Comparison of ENCODE assay signal across 8 mouse cellular contexts in genomic region chr9:58873541-58874324, GRCm38 (mm10). TPM values are rescaled to one million over a fixed set of nuclear protein-coding genes. Genes with fewer than 3 reads are reported as not detected.
DNase-seq lines count a peak whose midpoint lies in the region; ATAC-seq and TF ChIP-seq lines count a peak whose summit lies in the region.

No protein-coding gene starts in this region.

- ATAC-seq in liver, embryonic 12.5 days: no peak
- no peak for ATAC-seq in hindbrain, embryonic 14.5 days (ENCODE audit: low FRiP score)

- 53% methylated on average over 10 of the region's 10 CpGs for WGBS in liver, adult 2 months
- 27% methylated on average over 10 of the region's 10 CpGs for WGBS in liver, embryonic 12.5 days (ENCODE audit: insufficient replicate concordance)
- WGBS in hindbrain, embryonic 14.5 days: 55% methylated on average over 10 of the region's 10 CpGs

- H3K79me2 ChIP-seq in liver, adult 2 months (ENCODE audit: control insufficient read depth, insufficient read depth, low read length): no peaks in the 10 kb centered on the region

- no peak overlapping the region for H3K9ac ChIP-seq in liver, adult 2 months (ENCODE audit: low read depth, low read length)
- H3K9ac ChIP-seq in liver, embryonic 12.5 days: no peak overlapping the region
- H3K9ac ChIP-seq in hindbrain, embryonic 14.5 days: no peak overlapping the region

- H3K27ac ChIP-seq in liver, adult 2 months (replicated peaks; ENCODE audit: insufficient read depth, low read depth, low read length): no peak overlapping the region
- H3K27ac ChIP-seq in liver, embryonic 12.5 days: no peak overlapping the region
- H3K27ac ChIP-seq in hindbrain, embryonic 14.5 days: no peak overlapping the region

- DNase-seq in liver, adult 2 months (ENCODE audit: extremely low read depth, low read depth, low spot score): peak; percentile 42
- peak; percentile 70 for DNase-seq in adrenal gland, postnatal 10 days
- DNase-seq in embryo, embryonic 11.5 days (ENCODE audit: low read depth, low spot score): peak; percentile 45
- peak; percentile 87 for DNase-seq in hindbrain, embryonic 14.5 days (ENCODE audit: low spot score)
- DNase-seq in left cerebral cortex, postnatal 25 days (ENCODE audit: low spot score in 2 of 2): peak; percentile 69 to 77
- peak; percentile 40 for DNase-seq in neural tube, embryonic 10.5 days (ENCODE audit: extremely low spot score, low spot score)
- DNase-seq in yolk sac, embryonic 10.5 days (ENCODE audit: low spot score): peak; percentile 30

- no peak overlapping the region for H3K4me3 ChIP-seq in liver, adult 2 months (ENCODE audit: insufficient read depth, low read depth, low read length)
- no peak overlapping the region for H3K4me3 ChIP-seq in liver, embryonic 12.5 days
- H3K4me3 ChIP-seq in hindbrain, embryonic 14.5 days (replicated peaks; ENCODE audit: low read length): no peak overlapping the region

- no peaks in the 10 kb centered on the region for H3K27me3 ChIP-seq in liver, adult 2 months (ENCODE audit: control insufficient read depth, insufficient read depth, low read length)
- no peaks in the 10 kb centered on the region for H3K27me3 ChIP-seq in liver, embryonic 12.5 days (replicated peaks)
- H3K27me3 ChIP-seq in hindbrain, embryonic 14.5 days (ENCODE audit: control insufficient read depth, insufficient read depth, low read length): no peaks in the 10 kb centered on the region

- no peaks in the 10 kb centered on the region for H3K4me1 ChIP-seq in liver, adult 2 months (ENCODE audit: control insufficient read depth, insufficient read depth, low read length)
- no peaks in the 10 kb centered on the region for H3K4me1 ChIP-seq in liver, embryonic 12.5 days
- H3K4me1 ChIP-seq in hindbrain, embryonic 14.5 days (replicated peaks; ENCODE audit: control insufficient read depth, insufficient read depth, low read length): no peaks in the 10 kb centered on the region

- H3K9me3 ChIP-seq in liver, embryonic 12.5 days (replicated peaks): no peaks in the 10 kb centered on the region
- no peaks in the 10 kb centered on the region for H3K9me3 ChIP-seq in hindbrain, embryonic 14.5 days (ENCODE audit: control insufficient read depth, low read length)

- H3K36me3 ChIP-seq in liver, adult 2 months (ENCODE audit: control insufficient read depth, insufficient read depth, low read length): peaks cover 2% of the 10 kb centered on the region; the same call in 1 of the 2 replicates
- no peaks in the 10 kb centered on the region for H3K36me3 ChIP-seq in liver, embryonic 12.5 days
- H3K36me3 ChIP-seq in hindbrain, embryonic 14.5 days (replicated peaks; ENCODE audit: control insufficient read depth, insufficient read depth): peaks cover 44% of the 10 kb centered on the region

- TF ChIP-seq POLR2A in liver, adult 2 months (IDR thresholded peaks at IDR 0.05; ENCODE audit: extremely low read depth, insufficient read depth, low read length): no peak

- intact Hi-C loops in left cerebral cortex, postnatal 25 days (cut with DNase I): loop anchor here (5.0 kb wide), 3 partner anchors 161 to 336 kb away; no protein-coding TSS in a partner anchor

- no peak overlapping the region for H3K4me2 ChIP-seq in liver, embryonic 12.5 days
- H3K4me2 ChIP-seq in hindbrain, embryonic 14.5 days (replicated peaks): no peak overlapping the region

- TF ChIP-seq CTCF in liver, adult 2 months (IDR thresholded peaks at IDR 0.05; ENCODE audit: low read depth, low read length): peak; percentile 78

RNA-seq across cellular contexts. Expression of gene Hcn4, which starts 50.5 kb away (rescaled TPM):
- not detected in 2 replicates for total RNA-seq in liver, adult 2 months (2014; rRNA removed)
- polyA plus RNA-seq in liver, adult 2 months (2012; rRNA removed): not detected in 2 replicates
- 0.07 TPM in 2 replicates for polyA plus RNA-seq in liver, embryonic 12.5 days (2016; fragmentation: Nextera tagmentation; extraction: Ambion mirVana)
- 1 to 10 TPM in 1 of 2 experiments, under 1 TPM in 1; 0.66 to 1.3 TPM for total RNA-seq in adrenal gland, postnatal 10 days (2021)
- 4.9 and 6.2 TPM in 2 replicates for polyA plus RNA-seq in hindbrain, embryonic 14.5 days (2014; fragmentation: Nextera tagmentation; extraction: Ambion mirVana)
- 1 to 10 TPM; 7.2 to 7.8 TPM for total RNA-seq in left cerebral cortex, postnatal 25 days (2021)

Comparison
In these comparisons a context has a peak if more than half of its experiments do, and no peak if none do; other contexts are left out.
1. DNase-seq: peak in every context shown above with its lines; median percentile 87 in hindbrain, embryonic 14.5 days; 73 in left cerebral cortex, postnatal 25 days; 70 in adrenal gland, postnatal 10 days; 45 in embryo, embryonic 11.5 days; 42 in liver, adult 2 months; 40 in neural tube, embryonic 10.5 days; 30 in yolk sac, embryonic 10.5 days.